Mouse (Mus musculus) C2C12 (cell line): Measurements from ENCODE around the gene Cnn3. TPM values are rescaled to one million over a fixed set of nuclear protein-coding genes. Genes with fewer than 3 reads are reported as not detected.

Experiments
- H3K27me3 ChIP-seq: one replicate; pipeline ENCODE4 v1.6.1; 2011; ENCODE audit not compliant: control insufficient read depth, insufficient read depth, insufficient read length
- H3K36me3 ChIP-seq: one replicate; pipeline ENCODE4 v1.6.1; 2011; ENCODE audit not compliant: control insufficient read depth, insufficient read depth
- H3K4me3 ChIP-seq: one replicate; pipeline ENCODE4 v1.5.1; 2011; ENCODE audit warnings: mild to moderate bottlenecking, control low read depth; ENCODE audit not compliant: poor library complexity, insufficient read depth, severe bottlenecking
- H3K79me2 ChIP-seq: one replicate; pipeline ENCODE4 v1.6.1; 2011; ENCODE audit not compliant: control insufficient read depth, insufficient read depth
- H3K79me3 ChIP-seq: one replicate; pipeline ENCODE4 v1.6.1; 2011; ENCODE audit warnings: low read depth, control low read depth
- H3ac ChIP-seq: one replicate; pipeline ENCODE3; 2011; ENCODE audit warnings: low read depth; ENCODE audit not compliant: control insufficient read depth, insufficient read length
- CEBPB ChIP-seq: IDR thresholded peaks from one replicate; pipeline ENCODE4 v1.6.1; 2011; ENCODE audit warnings: low read depth, mild to moderate bottlenecking, control low read depth, moderate library complexity
- CTCF ChIP-seq: IDR thresholded peaks from one replicate; pipeline ENCODE4 v1.5.1; 2011; ENCODE audit not compliant: control insufficient read depth, insufficient read depth, insufficient read length
- FOSL1 ChIP-seq: IDR thresholded peaks from one replicate; pipeline ENCODE4 v1.8.0; 2011; ENCODE audit warnings: mild to moderate bottlenecking, low read length; ENCODE audit not compliant: poor library complexity, insufficient read depth, severe bottlenecking
- MAX ChIP-seq: IDR thresholded peaks from one replicate; pipeline ENCODE4 v1.6.1; 2011; ENCODE audit warnings: mild to moderate bottlenecking, control low read depth
- MYOD1 ChIP-seq: IDR thresholded peaks from one replicate; pipeline ENCODE4 v1.6.1; 2011; ENCODE audit warnings: low read depth; ENCODE audit not compliant: control insufficient read depth, insufficient read length
- MYOG ChIP-seq: IDR thresholded peaks from one replicate; pipeline ENCODE4 v1.6.1; 2011; ENCODE audit not compliant: control insufficient read depth, insufficient read length; ENCODE audit errors: extremely low read depth
- USF1 ChIP-seq: IDR thresholded peaks from one replicate; pipeline ENCODE4 v1.6.1; 2011; ENCODE audit warnings: low read depth, mild to moderate bottlenecking, control low read depth, moderate library complexity
- polyA plus RNA-seq: library from polyadenylated mRNA; unstranded; fragments of >200 nt; fragmentation: generic; extraction: Trizol; gene quantifications from one replicate; pipeline ENCODE4 v1.2.1, GENCODE M21; 2012; ENCODE audit warnings: missing spikeins

Cnn3 gene
- polyA plus RNA-seq, 1 experiment: 362 TPM

DNA sequence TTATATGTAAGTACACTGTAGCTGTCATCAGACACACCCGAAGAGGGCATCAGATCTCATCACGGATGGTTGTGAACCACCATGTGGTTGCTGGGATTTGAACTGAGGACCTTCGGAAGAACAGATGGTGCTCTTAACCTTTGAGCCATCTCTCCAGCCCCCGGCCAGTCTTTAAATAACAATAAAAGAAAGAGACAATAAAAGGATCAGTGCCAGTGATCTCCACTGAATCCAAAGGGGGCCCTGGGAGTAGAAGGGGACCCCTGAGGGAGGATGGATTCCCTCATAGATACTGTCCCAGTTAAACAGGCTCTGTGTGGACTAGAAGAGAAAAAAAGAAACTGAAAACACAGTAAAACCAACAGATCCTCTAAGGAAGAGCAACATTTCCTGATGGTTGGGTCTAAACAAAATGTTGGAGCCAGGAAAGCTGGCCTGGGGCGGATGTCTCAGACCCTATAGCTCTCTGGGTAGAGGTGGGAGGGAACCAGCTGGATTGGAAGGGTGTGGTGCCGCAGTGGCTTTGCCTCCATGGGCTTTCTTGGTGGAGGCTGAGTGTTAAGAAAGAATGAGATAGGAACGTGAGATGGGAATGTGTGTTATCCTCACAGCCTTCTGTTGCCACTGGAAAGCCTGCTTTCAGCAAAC lies 4.1 kb downstream of the Cnn3 start:
- peaks cover 19% of the 10 kb centered on the region for H3K36me3 ChIP-seq
- no peak overlapping the region for H3ac ChIP-seq
- peaks cover 77% of the 10 kb centered on the region for H3K79me3 ChIP-seq
- H3K4me3 ChIP-seq: no peak overlapping the region
- TF ChIP-seq MYOG (no peak), CTCF (no peak), USF1 (no peak)
- H3K79me2 ChIP-seq: peaks cover 91% of the 10 kb centered on the region
- H3K27me3 ChIP-seq: no peaks in the 10 kb centered on the region

DNA sequence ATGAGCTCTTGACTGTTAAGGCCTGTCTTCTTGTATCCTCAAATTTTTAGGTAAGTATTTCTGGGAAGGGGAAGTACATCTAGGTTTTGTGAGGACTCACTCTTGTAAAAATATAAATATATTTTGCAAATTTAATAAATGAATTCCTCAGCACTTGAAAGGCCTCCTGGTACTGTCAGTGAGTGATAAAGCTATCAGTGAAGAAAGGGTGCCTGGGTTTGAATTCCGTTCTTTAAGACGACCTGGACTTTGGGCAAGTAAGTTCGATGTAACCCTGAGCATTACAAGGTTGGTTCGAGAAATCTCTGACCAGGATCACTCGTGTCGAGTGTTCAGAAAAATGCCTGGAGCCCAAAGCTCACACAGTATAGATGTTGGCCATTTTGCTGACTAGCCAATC lies 7.1 kb downstream of the Cnn3 start:
- H3ac ChIP-seq: no peak overlapping the region
- H3K36me3 ChIP-seq: peaks cover 35% of the 10 kb centered on the region
- peaks cover 100% of the 10 kb centered on the region for H3K79me2 ChIP-seq
- TF ChIP-seq MAX (no peak), CEBPB (no peak), MYOD1 (no peak), FOSL1 (no peak), USF1 (no peak), CTCF (no peak), MYOG (no peak)
- H3K79me3 ChIP-seq: peaks cover 93% of the 10 kb centered on the region
- H3K27me3 ChIP-seq: no peaks in the 10 kb centered on the region
- H3K4me3 ChIP-seq: no peak overlapping the region

DNA sequence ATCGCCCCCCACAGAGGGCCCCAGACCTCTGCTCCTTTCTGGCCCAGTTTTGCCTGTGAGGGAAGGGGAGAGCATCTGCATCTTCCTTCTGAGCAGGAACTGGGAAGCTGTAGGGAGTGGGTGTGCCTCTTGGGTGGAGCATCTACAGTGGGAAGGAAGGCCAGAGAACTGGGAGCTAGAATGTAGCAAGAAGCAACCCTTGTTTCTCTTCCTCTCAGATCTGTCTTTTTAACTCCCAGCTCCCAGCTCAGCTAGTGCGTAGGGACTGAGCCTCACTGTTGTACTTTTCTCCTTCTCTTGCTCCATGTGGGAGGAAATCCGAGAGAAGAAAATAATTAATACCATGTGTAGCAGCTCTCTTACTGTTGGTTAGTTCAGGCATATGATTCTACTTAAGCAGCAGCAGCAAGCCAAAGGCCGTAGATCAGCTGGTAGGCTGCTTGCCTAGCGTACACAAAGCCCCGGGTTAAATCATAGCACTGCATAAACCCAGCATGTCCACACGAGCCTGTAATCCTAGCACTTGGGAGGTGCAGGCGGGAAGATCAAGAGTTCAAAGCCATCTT lies 7.8 kb downstream of the Cnn3 start:
- no peak overlapping the region for H3K4me3 ChIP-seq

DNA sequence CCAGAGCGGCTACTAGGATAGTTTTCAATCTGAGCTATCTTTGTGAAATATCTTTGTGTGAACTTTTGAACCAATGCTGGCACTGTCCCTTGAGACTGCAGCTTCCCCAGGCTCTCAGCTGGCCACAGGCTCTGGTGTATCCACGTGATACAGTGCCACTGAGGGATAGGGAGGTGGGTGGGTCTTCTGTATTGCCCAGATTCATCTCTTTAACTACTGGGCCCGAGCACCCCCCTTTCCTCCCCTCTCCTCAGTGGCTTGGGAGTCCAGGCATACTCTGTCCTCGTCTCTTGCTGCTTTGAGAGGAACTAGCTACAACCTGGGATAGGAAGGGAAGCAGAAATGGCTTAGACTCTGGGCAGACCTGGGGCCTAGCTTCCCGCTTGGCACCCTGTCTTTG lies 9.0 kb downstream of the Cnn3 start:
- H3K4me3 ChIP-seq: no peak overlapping the region
- no peak overlapping the region for H3ac ChIP-seq
- H3K79me3 ChIP-seq: peaks cover 93% of the 10 kb centered on the region
- TF ChIP-seq CEBPB: no peak
- no peak for TF ChIP-seq MYOG
- no peak for TF ChIP-seq CTCF
- TF ChIP-seq USF1: no peak
- TF ChIP-seq FOSL1: no peak
- TF ChIP-seq MAX: no peak
- TF ChIP-seq MYOD1: no peak
- peaks cover 34% of the 10 kb centered on the region for H3K36me3 ChIP-seq
- H3K79me2 ChIP-seq: peaks cover 100% of the 10 kb centered on the region
- no peaks in the 10 kb centered on the region for H3K27me3 ChIP-seq

More for the DNA sequence above, 7.8 kb downstream of the Cnn3 start:
- TF ChIP-seq CEBPB (no peak), FOSL1 (no peak), MYOG (no peak), MYOD1 (no peak), USF1 (no peak), CTCF (no peak), MAX (no peak)
- peaks cover 100% of the 10 kb centered on the region for H3K79me2 ChIP-seq
- H3K36me3 ChIP-seq: peaks cover 42% of the 10 kb centered on the region
- H3K27me3 ChIP-seq: no peaks in the 10 kb centered on the region
- peaks cover 93% of the 10 kb centered on the region for H3K79me3 ChIP-seq
- no peak overlapping the region for H3ac ChIP-seq

DNA sequence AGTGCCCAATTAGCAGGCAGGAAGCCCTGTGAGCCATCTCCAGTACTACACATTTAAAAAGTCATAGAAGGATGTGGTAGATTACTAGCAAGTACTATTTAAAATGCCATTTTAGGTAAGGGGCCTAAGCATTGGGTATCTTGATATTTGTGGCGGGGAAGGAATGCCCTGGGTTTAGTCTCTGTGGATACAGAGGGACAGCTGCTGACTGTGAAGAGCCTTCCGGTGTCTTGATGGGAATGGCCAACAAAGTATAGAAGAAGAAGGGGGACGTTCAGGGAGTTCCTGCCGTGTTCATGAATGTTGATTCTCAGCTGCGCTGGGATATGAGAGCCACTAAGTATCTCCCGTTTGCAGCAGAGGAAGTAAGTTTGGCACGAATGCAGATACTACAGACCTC lies 10.8 kb downstream of the Cnn3 start:
- TF ChIP-seq CTCF (no peak), MYOD1 (no peak), USF1 (no peak), MYOG (no peak), MAX (no peak), CEBPB (no peak), FOSL1 (no peak)
- H3K36me3 ChIP-seq: peaks cover 46% of the 10 kb centered on the region
- H3K79me3 ChIP-seq: peaks cover 96% of the 10 kb centered on the region
- H3K79me2 ChIP-seq: peaks cover 100% of the 10 kb centered on the region
- H3K4me3 ChIP-seq: no peak overlapping the region
- no peaks in the 10 kb centered on the region for H3K27me3 ChIP-seq
- no peak overlapping the region for H3ac ChIP-seq

DNA sequence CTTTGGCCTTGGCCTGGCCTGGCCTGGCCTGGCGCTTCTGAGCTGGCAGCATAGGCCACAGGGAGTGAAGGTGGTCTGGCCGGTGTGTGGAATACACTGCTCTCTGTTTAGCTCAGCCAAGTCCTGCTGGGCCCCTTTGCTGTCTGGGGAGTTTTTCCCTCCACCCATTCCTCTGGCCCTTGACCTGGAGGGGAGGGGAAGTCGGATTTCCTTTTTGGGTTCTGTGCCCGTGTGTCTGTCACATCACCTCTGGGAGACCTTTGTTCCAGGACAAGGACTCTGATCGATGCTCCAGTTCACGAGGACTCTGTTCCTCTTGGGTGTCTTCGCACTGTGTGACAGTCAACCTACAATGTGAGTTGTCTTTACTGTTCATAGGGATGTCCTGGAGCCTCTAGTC lies 11.7 kb downstream of the Cnn3 start:
- no peak for TF ChIP-seq MYOG
- TF ChIP-seq CTCF: no peak
- TF ChIP-seq MAX: no peak
- TF ChIP-seq MYOD1: no peak
- TF ChIP-seq CEBPB: no peak
- TF ChIP-seq USF1: no peak
- TF ChIP-seq FOSL1: no peak
- peaks cover 97% of the 10 kb centered on the region for H3K79me3 ChIP-seq
- H3ac ChIP-seq: no peak overlapping the region
- peaks cover 100% of the 10 kb centered on the region for H3K79me2 ChIP-seq
- H3K4me3 ChIP-seq: no peak overlapping the region
- no peaks in the 10 kb centered on the region for H3K27me3 ChIP-seq
- H3K36me3 ChIP-seq: peaks cover 56% of the 10 kb centered on the region
